Mouse (Mus musculus) heart, embryonic 16.5 days (tissue): ENCODE results near the gene Abl1. TPM values are rescaled to one million over a fixed set of nuclear protein-coding genes. Genes with fewer than 3 reads are reported as not detected.

Experiments used
- ATAC-seq: fragments of 200-750 bp; cut with Nextera tagmentation; replicated peaks from 2 replicates; pipeline ENCODE4 v1.8.0; 2017; ENCODE audit warnings: moderate number of reproducible peaks; ENCODE audit not compliant: insufficient read depth, low FRiP score; ENCODE audit errors: extremely low read depth
- H3K27ac ChIP-seq: fragments of 300-500 bp; sonication (generic); 2 replicates; pipeline ENCODE4 v1.5.1; 2014; ENCODE audit warnings: mild to moderate bottlenecking, low read length, control low read depth, moderate library complexity
- H3K27me3 ChIP-seq: fragments of 300-500 bp; sonication (generic); 2 replicates; pipeline ENCODE4 v1.6.1; 2014; ENCODE audit warnings: low read length, mixed read lengths; ENCODE audit not compliant: control insufficient read depth, insufficient read depth
- H3K36me3 ChIP-seq: fragments of 300-500 bp; sonication (generic); 2 replicates; pipeline ENCODE4 v1.6.1; 2014; ENCODE audit not compliant: control insufficient read depth, insufficient read depth
- H3K4me1 ChIP-seq: fragments of 300-500 bp; sonication (generic); 2 replicates; pipeline ENCODE4 v1.6.1; 2014; ENCODE audit warnings: low read length, mixed read lengths; ENCODE audit not compliant: control insufficient read depth, insufficient read depth
- H3K4me2 ChIP-seq: fragments of 300-500 bp; sonication (generic); 2 replicates; pipeline ENCODE4 v1.6.1; 2014; ENCODE audit warnings: low read depth, mild to moderate bottlenecking, control low read depth, low read length
- H3K4me3 ChIP-seq: fragments of 300-500 bp; sonication (generic); 2 replicates; pipeline ENCODE4 v1.5.1; 2014; ENCODE audit warnings: mild to moderate bottlenecking, control low read depth, low read length
- H3K9ac ChIP-seq: fragments of 300-500 bp; sonication (generic); 2 replicates; pipeline ENCODE4 v1.6.1; 2014; ENCODE audit warnings: low read length, control low read depth
- H3K9me3 ChIP-seq: fragments of 300-500 bp; sonication (generic); replicated peaks from 2 replicates; pipeline ENCODE4 v1.6.1; 2016; ENCODE audit warnings: low read length; ENCODE audit not compliant: control insufficient read depth
- WGBS: fragments of 180-500 bp; shearing (Covaris S2); extraction: QIAGEN DNeasy Blood & Tissue Kit; methylation state at CpG from one replicate; pipeline ENCODE4 v1.1.7; 2014; 5-methylcytosine and 5-hydroxymethylcytosine counted together
- polyA plus RNA-seq: library from polyadenylated mRNA; unstranded; fragments of >200 nt; fragmentation: Nextera tagmentation; extraction: Ambion mirVana; gene quantifications from 2 replicates; pipeline ENCODE4 v1.2.1, GENCODE M21; 2015

Gene Abl1
- polyA plus RNA-seq, 1 experiment from 2014 or later = 24.0 TPM

- H3K36me3 ChIP-seq = peaks cover 56% of the 10 kb centered on the region
- WGBS = 75% methylated on average over 8 of the region's 8 CpGs
- no peak for ATAC-seq
- no peak overlapping the region for H3K4me2 ChIP-seq
- 0 out of 2 replicates have a peak, but pooled peaks cover 3% of the 10 kb centered on the region for H3K4me1 ChIP-seq
- no peaks in the 10 kb centered on the region for H3K27me3 ChIP-seq
- H3K4me3 ChIP-seq = no peak overlapping the region
- H3K9ac ChIP-seq = no peak overlapping the region
- H3K9me3 ChIP-seq = no peaks in the 10 kb centered on the region
- H3K27ac ChIP-seq = no peak overlapping the region
Observed at GRCm38 (mm10) chr2:31782958-31783602, 94.9 kb downstream of the Abl1 start.

- H3K9ac ChIP-seq = no peak overlapping the region
- 33% methylated on average over 9 of the region's 9 CpGs for WGBS
- no peak overlapping the region for H3K27ac ChIP-seq
- no peak overlapping the region for H3K4me3 ChIP-seq
- H3K27me3 ChIP-seq = no peaks in the 10 kb centered on the region
- no peak; the same call in 1 of the 2 replicates for ATAC-seq
- no peak overlapping the region for H3K4me2 ChIP-seq
- H3K4me1 ChIP-seq = 0 out of 2 replicates have a peak, but pooled peaks cover 3% of the 10 kb centered on the region
- H3K9me3 ChIP-seq = no peaks in the 10 kb centered on the region
- H3K36me3 ChIP-seq = peaks cover 43% of the 10 kb centered on the region
Observed at GRCm38 (mm10) chr2:31785074-31785473, 96.9 kb downstream of the Abl1 start.

- Histone ChIP-seq H3K4me1 (no peaks in the 10 kb centered on the region), H3K4me3 (no peak overlapping the region), H3K27ac (no peak overlapping the region), H3K9ac (no peak overlapping the region), H3K4me2 (no peak overlapping the region), H3K27me3 (no peaks in the 10 kb centered on the region), H3K36me3 (peaks cover 52% of the 10 kb centered on the region), H3K9me3 (no peaks in the 10 kb centered on the region)
- 20% methylated on average over 7 of the region's 7 CpGs for WGBS
- ATAC-seq = no peak
Observed at GRCm38 (mm10) chr2:31787029-31787428, 98.9 kb downstream of the Abl1 start.

- no peak overlapping the region for H3K9ac ChIP-seq
- no peaks in the 10 kb centered on the region for H3K4me1 ChIP-seq
- WGBS = 74% methylated on average over 3 of the region's 3 CpGs
- H3K4me2 ChIP-seq = no peak overlapping the region
- no peak overlapping the region for H3K27ac ChIP-seq
- H3K4me3 ChIP-seq = no peak overlapping the region
- no peak for ATAC-seq
- H3K36me3 ChIP-seq = peaks cover 51% of the 10 kb centered on the region
- no peaks in the 10 kb centered on the region for H3K9me3 ChIP-seq
- H3K27me3 ChIP-seq = no peaks in the 10 kb centered on the region
Observed at GRCm38 (mm10) chr2:31788227-31788626, 100.1 kb downstream of the Abl1 start.

- Histone ChIP-seq H3K9me3 (no peaks in the 10 kb centered on the region), H3K4me3 (no peak overlapping the region), H3K4me2 (no peak overlapping the region), H3K27ac (no peak overlapping the region), H3K27me3 (no peaks in the 10 kb centered on the region), H3K9ac (no peak overlapping the region), H3K4me1 (no peaks in the 10 kb centered on the region), H3K36me3 (peaks cover 44% of the 10 kb centered on the region)
- WGBS = 88% methylated on average over 2 of the region's 2 CpGs
- ATAC-seq = no peak
Observed at GRCm38 (mm10) chr2:31789215-31789614, 101.0 kb downstream of the Abl1 start.

GRCm38 (mm10) chr2:31790728-31791251 is 102.6 kb downstream of the Abl1 start:
- 84% methylated on average over 13 of the region's 13 CpGs for WGBS
- no peak overlapping the region for H3K4me2 ChIP-seq
- ATAC-seq = no peak
- no peak overlapping the region for H3K4me3 ChIP-seq
- H3K27ac ChIP-seq = no peak overlapping the region
- no peak overlapping the region for H3K9ac ChIP-seq
- no peaks in the 10 kb centered on the region for H3K9me3 ChIP-seq
- H3K27me3 ChIP-seq = no peaks in the 10 kb centered on the region
- peaks cover 40% of the 10 kb centered on the region for H3K36me3 ChIP-seq
- no peaks in the 10 kb centered on the region for H3K4me1 ChIP-seq

GRCm38 (mm10) chr2:31791260-31791659 is 103.1 kb downstream of the Abl1 start:
- no peak for ATAC-seq
- WGBS = 90% methylated on average over 8 of the region's 8 CpGs
- no peak overlapping the region for H3K4me2 ChIP-seq
- H3K27me3 ChIP-seq = no peaks in the 10 kb centered on the region
- H3K36me3 ChIP-seq = peaks cover 40% of the 10 kb centered on the region
- no peak overlapping the region for H3K4me3 ChIP-seq
- H3K27ac ChIP-seq = no peak overlapping the region
- H3K9ac ChIP-seq = no peak overlapping the region
- no peaks in the 10 kb centered on the region for H3K9me3 ChIP-seq
- no peaks in the 10 kb centered on the region for H3K4me1 ChIP-seq

- Histone ChIP-seq H3K27ac (no peak overlapping the region), H3K9ac (no peak overlapping the region), H3K36me3 (peaks cover 53% of the 10 kb centered on the region), H3K4me3 (no peak overlapping the region), H3K4me1 (no peaks in the 10 kb centered on the region), H3K27me3 (no peaks in the 10 kb centered on the region), H3K4me2 (no peak overlapping the region), H3K9me3 (no peaks in the 10 kb centered on the region)
- ATAC-seq = no peak
- WGBS = 83% methylated on average over 6 of the region's 6 CpGs
Observed at GRCm38 (mm10) chr2:31792611-31793010, 104.4 kb downstream of the Abl1 start.

GRCm38 (mm10) chr2:31796943-31797342 is 108.8 kb downstream of the Abl1 start:
- 72% methylated on average over 3 of the region's 3 CpGs for WGBS
- no peaks in the 10 kb centered on the region for H3K9me3 ChIP-seq
- no peaks in the 10 kb centered on the region for H3K4me1 ChIP-seq
- H3K27ac ChIP-seq = no peak overlapping the region
- no peaks in the 10 kb centered on the region for H3K27me3 ChIP-seq
- peaks cover 73% of the 10 kb centered on the region for H3K36me3 ChIP-seq
- ATAC-seq = no peak
- no peak overlapping the region for H3K4me2 ChIP-seq
- no peak overlapping the region for H3K9ac ChIP-seq
- H3K4me3 ChIP-seq = no peak overlapping the region
